Mouse (Mus musculus): ENCODE results near the gene Lap3.

DNA sequence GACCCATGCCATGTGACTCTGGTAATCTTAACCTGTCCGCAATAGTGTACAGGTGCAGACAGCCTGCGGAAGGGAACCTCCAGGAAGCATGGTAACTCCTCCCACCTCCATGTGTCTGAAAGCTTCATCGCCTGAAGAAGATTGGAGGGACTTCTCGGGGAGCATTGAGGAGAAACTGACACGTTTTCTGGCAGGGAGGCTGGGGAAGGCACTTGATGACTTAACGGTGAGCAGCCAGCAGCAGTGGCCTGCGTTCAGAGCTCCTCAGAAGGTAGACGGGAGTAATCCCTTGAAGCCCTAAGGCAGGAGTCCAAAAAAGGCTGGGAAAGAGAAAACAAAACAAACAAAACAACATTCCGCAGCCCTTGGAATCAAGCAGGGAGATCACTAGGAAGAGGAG lies 38.7 kb upstream of the Lap3 start:
- TF ChIP-seq GATA1 (IDR thresholded peaks at IDR 0.05; ENCODE audit: borderline replicate concordance, low read length): no peak
- TF ChIP-seq FLI1 (IDR thresholded peaks at IDR 0.05; ENCODE audit: low read length): no peak

Data from megakaryocyte, embryonic 14.5 days (primary cell).